Mouse (Mus musculus) neural tube, embryonic 12.5 days (tissue): ENCODE data around the gene Slc22a7. TPM values are rescaled to one million over a fixed set of nuclear protein-coding genes. Genes with fewer than 3 reads are reported as not detected.

ENCODE experiments used
- ATAC-seq: fragments of 200-750 bp; cut with Nextera tagmentation; 2 replicates; pipeline ENCODE4 v1.8.0; 2017; ENCODE audit warnings: low read depth, mild to moderate bottlenecking, moderate TSS enrichment, moderate library complexity; ENCODE audit not compliant: low FRiP score
- H3K27ac ChIP-seq: fragments of 300-500 bp; sonication (generic); 2 replicates; pipeline ENCODE4 v1.5.1; 2016
- H3K27me3 ChIP-seq: fragments of 300-500 bp; sonication (generic); replicated peaks from 2 replicates; pipeline ENCODE4 v1.6.1; 2016; ENCODE audit warnings: mild to moderate bottlenecking
- H3K36me3 ChIP-seq: fragments of 300-500 bp; sonication (generic); 2 replicates; pipeline ENCODE4 v1.6.1; 2016; ENCODE audit warnings: mild to moderate bottlenecking
- H3K4me1 ChIP-seq: fragments of 300-500 bp; sonication (generic); 2 replicates; pipeline ENCODE4 v1.6.1; 2016
- H3K4me2 ChIP-seq: fragments of 300-500 bp; sonication (generic); replicated peaks from 2 replicates; pipeline ENCODE4 v1.6.1; 2016; ENCODE audit warnings: mild to moderate bottlenecking
- H3K4me3 ChIP-seq: fragments of 300-500 bp; sonication (generic); 2 replicates; pipeline ENCODE4 v1.5.1; 2016
- H3K9ac ChIP-seq: fragments of 300-500 bp; sonication (generic); 2 replicates; pipeline ENCODE4 v1.6.1; 2016; ENCODE audit warnings: mild to moderate bottlenecking
- H3K9me3 ChIP-seq: fragments of 300-500 bp; sonication (generic); 2 replicates; pipeline ENCODE4 v1.6.1; 2016; ENCODE audit warnings: mild to moderate bottlenecking
- WGBS: fragments of 180-500 bp; shearing (Covaris S2); methylation state at CpG from one replicate; pipeline ENCODE4 v1.1.7; 2016; 5-methylcytosine and 5-hydroxymethylcytosine counted together
- polyA plus RNA-seq: library from polyadenylated mRNA; unstranded; fragments of >200 nt; fragmentation: Nextera tagmentation; extraction: Ambion mirVana; gene quantifications from 2 replicates; pipeline ENCODE4 v1.2.1, GENCODE M21; 2016

The Slc22a7 gene
- polyA plus RNA-seq, 1 experiment from 2014 or later = not detected

DNA sequence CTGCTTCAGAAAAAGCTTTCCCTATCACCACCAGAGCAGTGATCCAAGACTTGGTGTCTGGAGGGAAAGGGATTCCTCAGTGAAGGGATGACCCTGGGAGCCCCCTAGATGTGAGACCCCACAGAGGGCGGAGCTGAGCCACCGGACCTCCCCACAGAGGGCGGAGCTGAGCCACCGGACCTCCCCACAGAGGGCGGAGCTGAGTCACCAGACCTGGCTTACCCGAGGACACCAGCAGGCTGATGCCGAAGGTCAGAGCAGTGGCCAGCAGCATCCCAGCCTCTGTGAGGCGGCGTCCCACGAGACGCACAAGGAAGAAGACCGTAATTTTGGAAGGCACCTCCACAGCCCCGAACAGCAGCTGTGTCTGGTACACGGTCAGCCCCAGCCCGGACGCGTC, 4.6 kb downstream of the Slc22a7 start:
- 4% methylated on average over 17 of the region's 17 CpGs for WGBS
- Histone ChIP-seq H3K36me3 (no peaks in the 10 kb centered on the region), H3K4me3 (0 out of 2 replicates have a peak overlapping the region, but pooled peaks have one; percentile 11), H3K9ac (no peak overlapping the region), H3K27me3 (peaks cover 8% of the 10 kb centered on the region; the same call in 1 of the 2 replicates), H3K27ac (no peak overlapping the region), H3K4me2 (peak overlapping the region; percentile 53), H3K4me1 (peaks cover 15% of the 10 kb centered on the region), H3K9me3 (no peaks in the 10 kb centered on the region)
- ATAC-seq = peak; percentile 49; the same call in 1 of the 2 replicates

DNA sequence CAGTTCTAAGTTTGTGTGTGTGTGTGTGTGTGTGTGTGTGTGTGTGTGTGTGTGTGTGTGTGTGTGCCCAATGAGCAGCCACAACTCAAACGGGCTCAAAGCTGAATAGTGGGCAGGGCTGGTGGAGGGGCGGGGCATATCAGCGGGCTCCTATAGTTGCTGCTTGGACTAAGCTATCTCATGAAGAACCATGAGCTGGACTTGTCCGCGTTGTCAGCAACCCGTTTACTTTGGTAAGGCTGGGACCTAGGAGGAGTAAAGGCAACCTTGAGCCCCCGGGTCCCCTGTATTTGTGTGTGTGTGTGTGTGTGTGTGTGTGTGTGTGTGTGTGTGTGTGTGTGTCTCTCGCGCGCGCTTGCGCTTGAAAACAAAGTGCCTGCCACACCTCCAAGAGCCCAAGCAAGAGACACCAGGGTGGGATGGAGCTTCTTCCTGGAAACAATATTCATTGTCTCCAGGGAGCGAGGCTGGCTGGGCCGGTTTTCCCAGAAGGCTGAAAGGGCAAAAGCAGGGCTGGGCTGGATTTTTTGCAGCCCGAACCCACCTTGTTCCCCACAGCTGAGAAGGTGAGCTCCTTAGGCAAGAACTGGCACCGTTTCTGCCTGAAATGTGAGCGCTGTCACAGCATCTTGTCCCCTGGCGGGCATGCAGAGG, 9.4 kb downstream of the Slc22a7 start, which contains the start of gene Crip3:
TSS of gene Crip3 (plus strand) at position 166 of the 654 bp plus-strand sequence.
- Histone ChIP-seq H3K4me1 (peaks cover 13% of the 10 kb centered on the region), H3K4me3 (no peak within 1 kb of the TSS), H3K27ac (no peak within 1 kb of the TSS), H3K4me2 (peak within 1 kb of the TSS; percentile 47), H3K9ac (no peak within 1 kb of the TSS), H3K36me3 (no peaks in the 10 kb centered on the region), H3K27me3 (no peaks in the 10 kb centered on the region; the same call in 1 of the 2 replicates), H3K9me3 (no peaks in the 10 kb centered on the region)
- WGBS = 11% methylated on average over 18 of the region's 18 CpGs
- no peak for ATAC-seq

DNA sequence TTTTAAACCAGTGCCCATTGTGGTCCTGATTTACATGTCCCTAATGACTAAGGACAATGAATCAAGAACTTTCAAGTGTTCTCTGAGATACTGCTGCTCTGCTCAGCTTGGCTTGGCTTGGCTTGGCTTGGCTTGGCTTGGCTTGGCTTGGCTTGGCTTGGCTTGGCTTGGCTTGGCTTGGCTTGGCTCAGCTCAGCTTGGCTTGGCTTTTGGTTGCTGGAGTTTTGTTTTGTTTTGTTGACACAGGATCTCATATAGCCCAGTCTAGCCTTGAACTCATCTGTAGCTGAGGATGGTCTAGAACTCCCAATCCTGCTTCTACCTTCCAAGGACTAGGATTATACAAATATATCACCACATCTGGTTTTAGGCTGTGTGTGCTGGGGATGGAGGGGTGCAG, 11.8 kb downstream of the Slc22a7 start:
- peaks cover 8% of the 10 kb centered on the region for H3K4me1 ChIP-seq
- H3K9ac ChIP-seq = no peak overlapping the region
- no peak overlapping the region for H3K27ac ChIP-seq
- no peak overlapping the region for H3K4me3 ChIP-seq
- no peak for ATAC-seq
- H3K27me3 ChIP-seq = no peaks in the 10 kb centered on the region; the same call in 1 of the 2 replicates
- no peak overlapping the region for H3K4me2 ChIP-seq
- no peaks in the 10 kb centered on the region for H3K9me3 ChIP-seq
- H3K36me3 ChIP-seq = no peaks in the 10 kb centered on the region

DNA sequence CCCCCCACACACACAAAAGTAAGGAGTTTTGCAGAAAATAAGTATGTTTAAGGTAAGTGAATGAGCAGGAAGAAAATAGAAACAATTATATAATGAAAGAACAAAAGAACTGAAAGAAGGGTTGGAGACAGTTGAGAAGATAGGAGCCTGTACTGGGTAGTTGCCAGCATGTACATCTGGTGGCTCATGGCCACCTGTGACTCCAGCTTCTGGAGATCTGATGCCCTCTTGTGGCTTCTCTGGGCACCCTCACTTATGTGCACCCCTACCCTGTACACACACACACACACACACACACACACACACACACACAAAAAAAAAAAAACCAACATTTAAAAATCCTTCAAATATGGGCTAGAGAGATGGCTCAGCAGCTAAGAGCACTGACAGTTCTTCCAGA, 18.5 kb downstream of the Slc22a7 start:
- Histone ChIP-seq H3K4me2 (no peak overlapping the region), H3K9me3 (no peaks in the 10 kb centered on the region), H3K27me3 (no peaks in the 10 kb centered on the region), H3K36me3 (peaks cover 4% of the 10 kb centered on the region; the same call in 1 of the 2 replicates), H3K27ac (no peak overlapping the region), H3K4me1 (no peaks in the 10 kb centered on the region), H3K4me3 (no peak overlapping the region), H3K9ac (no peak overlapping the region)
- ATAC-seq = no peak

DNA sequence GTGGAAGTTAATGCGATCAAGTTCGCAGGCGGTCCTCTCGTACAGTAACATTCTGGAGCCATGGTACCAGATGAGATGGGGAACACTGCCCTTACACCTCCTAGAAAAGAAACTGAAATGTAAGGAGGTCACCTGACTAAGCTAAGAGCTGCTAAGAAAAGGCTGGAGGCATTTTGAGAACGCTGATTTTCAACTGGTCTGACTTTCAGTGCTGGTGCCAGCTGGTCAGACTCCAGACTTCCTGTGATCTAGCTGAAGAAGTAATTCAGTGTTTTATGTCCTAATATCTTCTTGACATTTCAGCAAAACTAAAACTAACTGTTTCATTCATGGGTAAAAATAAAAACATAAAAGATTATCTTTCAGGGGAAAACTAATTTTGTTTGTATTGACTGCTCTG, 19.6 kb downstream of the Slc22a7 start:
- no peaks in the 10 kb centered on the region for H3K27me3 ChIP-seq
- no peak overlapping the region for H3K4me3 ChIP-seq
- H3K36me3 ChIP-seq = peaks cover 8% of the 10 kb centered on the region
- WGBS = 75% methylated on average over 5 of the region's 5 CpGs
- no peak overlapping the region for H3K9ac ChIP-seq
- H3K27ac ChIP-seq = no peak overlapping the region
- H3K9me3 ChIP-seq = no peaks in the 10 kb centered on the region
- no peak overlapping the region for H3K4me2 ChIP-seq
- no peak for ATAC-seq
- no peaks in the 10 kb centered on the region for H3K4me1 ChIP-seq

DNA sequence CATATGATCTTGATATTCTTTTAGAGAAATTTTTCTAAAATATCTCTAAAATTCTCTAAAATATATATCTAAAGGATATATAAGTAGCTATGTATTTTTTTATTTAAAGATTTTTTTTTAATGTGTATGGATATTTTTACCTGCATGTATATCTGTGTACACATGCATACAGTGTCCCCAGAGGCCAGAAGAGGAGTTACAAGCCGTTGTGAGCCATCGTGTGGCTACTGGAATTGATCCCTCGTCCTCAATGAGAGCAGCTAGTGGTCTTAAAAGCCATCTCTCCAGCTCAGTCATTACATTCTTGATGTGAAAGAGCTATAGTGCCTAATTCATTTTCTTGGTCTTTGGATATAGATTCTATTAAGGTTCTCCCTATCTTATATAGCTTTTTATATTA, 29.8 kb downstream of the Slc22a7 start:
- Histone ChIP-seq H3K9me3 (no peaks in the 10 kb centered on the region), H3K4me1 (no peaks in the 10 kb centered on the region), H3K9ac (no peak overlapping the region), H3K4me2 (no peak overlapping the region), H3K27me3 (no peaks in the 10 kb centered on the region), H3K4me3 (no peak overlapping the region), H3K27ac (no peak overlapping the region), H3K36me3 (peaks cover 63% of the 10 kb centered on the region)
- no peak for ATAC-seq
- 40% methylated on average over 3 of the region's 3 CpGs for WGBS

DNA sequence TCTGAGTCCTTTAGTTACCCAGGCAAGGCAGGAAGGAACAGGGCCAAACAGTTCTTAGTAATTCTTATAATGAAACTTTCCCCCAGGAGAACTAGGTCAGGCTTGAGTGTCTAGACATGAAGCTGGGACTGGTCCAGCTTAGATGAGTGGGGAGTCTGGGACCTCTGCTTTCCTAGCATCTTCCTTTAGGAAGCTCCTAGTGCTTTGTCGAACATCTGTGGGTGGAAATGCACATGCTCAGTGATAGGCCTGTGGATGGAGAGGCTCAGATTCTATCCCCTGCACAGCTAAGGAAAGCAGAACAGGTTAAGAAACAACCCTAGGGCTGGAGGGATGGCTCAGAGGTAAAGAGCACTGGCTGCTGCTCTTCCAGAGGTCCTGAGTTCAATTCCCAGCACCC, 43.6 kb downstream of the Slc22a7 start:
- Histone ChIP-seq H3K4me3 (no peak overlapping the region), H3K4me2 (no peak overlapping the region), H3K27me3 (no peaks in the 10 kb centered on the region), H3K9me3 (no peaks in the 10 kb centered on the region), H3K36me3 (peaks cover 37% of the 10 kb centered on the region), H3K27ac (no peak overlapping the region), H3K4me1 (no peaks in the 10 kb centered on the region), H3K9ac (no peak overlapping the region)
- WGBS = 82% methylated on average over 1 of the region's 1 CpGs
- ATAC-seq = no peak

DNA sequence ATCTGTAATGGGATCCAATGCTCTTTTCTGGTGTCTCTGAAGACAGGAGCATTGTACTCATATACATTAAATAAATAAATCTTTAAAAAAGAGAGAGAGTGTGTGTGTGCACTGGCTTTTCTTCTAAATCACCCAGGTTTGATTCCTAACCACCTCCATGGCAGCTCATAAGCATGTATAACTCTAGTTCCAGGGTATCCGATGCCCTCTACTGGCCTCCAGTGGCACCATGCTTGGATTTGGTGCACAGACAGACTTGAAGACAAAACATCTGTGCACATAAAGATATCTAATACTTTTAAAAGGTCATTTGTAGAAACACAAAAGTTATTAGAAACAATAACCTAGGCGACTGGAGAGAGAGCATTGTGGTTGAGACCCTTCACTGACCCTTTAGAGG, 45.2 kb downstream of the Slc22a7 start:
- no peaks in the 10 kb centered on the region for H3K9me3 ChIP-seq
- no peaks in the 10 kb centered on the region for H3K4me1 ChIP-seq
- 58% methylated on average over 2 of the region's 2 CpGs for WGBS
- H3K4me2 ChIP-seq = no peak overlapping the region
- H3K27ac ChIP-seq = no peak overlapping the region
- no peaks in the 10 kb centered on the region for H3K27me3 ChIP-seq
- H3K9ac ChIP-seq = no peak overlapping the region
- H3K4me3 ChIP-seq = no peak overlapping the region
- peaks cover 35% of the 10 kb centered on the region for H3K36me3 ChIP-seq
- no peak for ATAC-seq

DNA sequence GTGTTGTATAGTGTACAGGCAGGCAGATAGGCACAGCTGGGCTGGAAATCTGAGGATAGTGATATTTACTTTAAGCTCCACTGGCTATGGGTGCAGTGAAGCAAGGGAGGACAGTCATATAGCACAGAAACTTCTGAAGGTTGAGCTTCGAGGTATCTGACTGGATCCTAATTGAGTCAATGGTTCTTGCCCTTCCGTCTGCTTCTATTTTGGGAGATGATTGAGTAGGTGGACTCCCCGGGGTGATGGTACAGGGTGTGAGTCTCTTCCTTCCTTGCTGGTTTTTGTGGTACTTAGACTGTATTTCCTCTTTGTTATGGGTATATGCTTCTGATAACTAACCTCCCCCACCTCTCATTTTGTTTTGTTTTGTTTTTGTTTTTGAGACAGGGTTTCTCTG, 50.1 kb downstream of the Slc22a7 start:
- Histone ChIP-seq H3K4me2 (no peak overlapping the region), H3K27me3 (no peaks in the 10 kb centered on the region), H3K4me3 (no peak overlapping the region), H3K27ac (no peak overlapping the region), H3K4me1 (peaks cover 15% of the 10 kb centered on the region), H3K36me3 (peaks cover 30% of the 10 kb centered on the region), H3K9ac (no peak overlapping the region), H3K9me3 (no peaks in the 10 kb centered on the region)
- ATAC-seq = no peak
- WGBS = 85% methylated on average over 3 of the region's 3 CpGs

DNA sequence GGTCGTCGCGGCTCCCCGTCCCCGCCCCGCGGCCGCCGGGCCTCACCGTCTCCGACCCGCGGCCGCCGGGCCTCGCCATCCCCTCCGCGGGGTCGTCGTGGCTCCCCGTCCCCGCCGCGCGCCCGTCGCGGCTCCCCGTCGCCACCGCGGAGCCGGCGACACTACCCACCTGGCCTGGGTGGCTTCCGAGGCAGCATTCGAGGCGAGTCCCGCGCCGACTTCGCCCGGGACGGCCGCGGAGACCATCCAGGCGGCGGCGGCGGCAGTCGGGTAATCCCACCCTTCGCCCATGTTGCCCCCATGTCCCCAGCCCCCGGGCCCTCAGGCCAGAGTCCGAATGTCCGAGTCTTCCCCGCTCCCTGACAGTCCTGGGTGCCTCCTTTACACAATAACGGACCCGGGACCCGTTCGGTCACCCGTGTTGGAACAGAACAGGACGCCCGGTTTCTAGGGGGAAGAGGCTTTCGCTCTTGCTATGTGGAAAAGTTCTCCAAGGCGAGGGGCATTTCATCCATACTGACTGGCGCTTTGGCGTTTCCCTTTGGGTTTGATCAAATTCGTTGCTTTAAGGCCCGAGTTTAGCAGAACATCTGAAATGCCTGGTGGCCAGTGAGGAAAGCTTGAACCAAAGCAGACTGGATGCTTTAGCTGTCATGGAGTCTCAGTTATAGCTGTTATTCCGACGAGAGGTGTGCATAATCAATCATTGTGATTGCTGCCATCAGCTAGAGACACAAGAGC, 54.0 kb downstream of the Slc22a7 start:
- peak overlapping the region; percentile 80 for H3K27ac ChIP-seq
- no peaks in the 10 kb centered on the region for H3K9me3 ChIP-seq
- H3K4me2 ChIP-seq = peak overlapping the region; percentile 70
- peaks cover 15% of the 10 kb centered on the region for H3K4me1 ChIP-seq
- peaks cover 20% of the 10 kb centered on the region for H3K36me3 ChIP-seq
- H3K27me3 ChIP-seq = no peaks in the 10 kb centered on the region
- H3K9ac ChIP-seq = peak overlapping the region; percentile 99
- peak overlapping the region; percentile 98 for H3K4me3 ChIP-seq
- under 1% methylated on average over 69 of the region's 70 CpGs for WGBS
- peak; percentile 34; the same call in 1 of the 2 replicates for ATAC-seq

DNA sequence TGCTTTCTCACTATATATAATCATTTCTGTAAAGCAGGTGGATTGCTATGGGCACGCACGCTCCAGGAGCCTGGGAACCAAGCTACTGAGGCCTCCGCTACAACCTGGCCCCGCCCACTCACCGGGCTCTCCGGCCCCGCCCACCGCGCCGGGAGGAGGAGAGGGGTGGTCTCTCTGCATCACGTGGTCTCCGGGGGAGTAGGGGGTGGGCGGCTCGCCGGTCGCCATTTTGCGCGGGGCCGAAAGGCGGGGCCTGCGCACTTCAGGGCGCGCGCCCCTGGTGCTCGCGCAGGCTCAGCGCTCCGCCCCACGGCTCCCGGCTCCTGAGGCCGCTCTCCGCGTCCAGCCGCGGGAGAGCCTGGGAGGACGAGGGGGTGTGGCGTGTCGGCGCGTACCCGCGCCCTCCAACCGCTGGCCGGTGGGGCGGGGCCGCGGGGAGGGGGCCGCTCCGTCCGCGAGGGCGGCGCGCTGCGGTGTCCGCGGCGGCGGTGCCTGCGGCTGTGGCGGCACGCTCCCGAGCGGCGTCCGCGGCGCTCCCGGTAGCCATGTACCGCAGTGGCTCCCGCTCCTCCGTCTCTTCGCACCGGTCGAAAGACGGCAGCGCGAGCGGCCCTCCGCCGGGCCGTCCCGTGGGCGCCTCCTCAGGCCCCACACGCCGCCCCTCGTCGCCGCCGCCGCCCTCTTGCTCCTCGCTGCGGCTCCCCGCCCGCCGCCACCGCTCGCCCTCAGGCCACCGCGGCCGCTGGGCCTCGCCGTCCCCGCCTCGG, 54.8 kb downstream of the Slc22a7 start, which contains the start of gene Zfp318:
TSS of gene Zfp318 (plus strand) at position 438 of the 767 bp plus-strand sequence.
- Histone ChIP-seq H3K27ac (peak within 1 kb of the TSS; percentile 80), H3K9ac (peak within 1 kb of the TSS; percentile 99), H3K4me2 (peak within 1 kb of the TSS; percentile 70), H3K4me1 (peaks cover 15% of the 10 kb centered on the region), H3K4me3 (peak within 1 kb of the TSS; percentile 98), H3K9me3 (no peaks in the 10 kb centered on the region), H3K36me3 (peaks cover 14% of the 10 kb centered on the region), H3K27me3 (no peaks in the 10 kb centered on the region)
- under 1% methylated on average over 99 of the region's 105 CpGs for WGBS
- peak; percentile 97 for ATAC-seq
